Mouse (Mus musculus): ENCODE results near the gene Kcnn1. TPM values are rescaled to one million over a fixed set of nuclear protein-coding genes. Genes with fewer than 3 reads are reported as not detected.
A peak's percentile ranks its signal among the peaks of the same experiment; 100 is the strongest.

The Kcnn1 gene
- polyA plus RNA-seq, 1 experiment from 2014 or later: 4.3 TPM

GRCm38 (mm10) chr8:70820101-70820935 is 42.7 kb downstream of the Kcnn1 start:
- H3K9me3 ChIP-seq: peaks cover 12% of the 10 kb centered on the region
- no peak overlapping the region for H3K9ac ChIP-seq
- H3K27me3 ChIP-seq: peaks cover 48% of the 10 kb centered on the region
- ATAC-seq (ENCODE audit: low FRiP score, low read depth): peak; percentile 62; the same call in 1 of the 2 replicates
- H3K4me3 ChIP-seq: no peak overlapping the region
- H3K27ac ChIP-seq: no peak overlapping the region
- 4% methylated on average over 31 of the region's 31 CpGs for WGBS
- H3K36me3 ChIP-seq: no peaks in the 10 kb centered on the region
- H3K4me1 ChIP-seq: peaks cover 11% of the 10 kb centered on the region
- H3K4me2 ChIP-seq (replicated peaks): peak overlapping the region; percentile 32

- H3K9me3 ChIP-seq: peaks cover 12% of the 10 kb centered on the region
- peaks cover 68% of the 10 kb centered on the region for H3K27me3 ChIP-seq
- peak; percentile 13; the same call in 1 of the 2 replicates for ATAC-seq (ENCODE audit: low FRiP score, low read depth)
- 10% methylated on average over 29 of the region's 30 CpGs for WGBS
- peak overlapping the region; percentile 22 for H3K4me3 ChIP-seq
- no peak overlapping the region for H3K27ac ChIP-seq
- H3K36me3 ChIP-seq: no peaks in the 10 kb centered on the region
- H3K4me2 ChIP-seq (replicated peaks): peak overlapping the region; percentile 54
- peaks cover 11% of the 10 kb centered on the region for H3K4me1 ChIP-seq
- H3K9ac ChIP-seq: no peak overlapping the region
These were observed 46.4 kb downstream of the Kcnn1 start for GRCm38 (mm10) chr8:70816679-70817078.

- 55% methylated on average over 4 of the region's 4 CpGs for WGBS
- no peak for ATAC-seq (ENCODE audit: low FRiP score, low read depth)
- Histone ChIP-seq H3K36me3 (no peaks in the 10 kb centered on the region), H3K4me3 (no peak overlapping the region), H3K27me3 (peaks cover 44% of the 10 kb centered on the region), H3K9me3 (no peaks in the 10 kb centered on the region), H3K4me1 (peaks cover 7% of the 10 kb centered on the region; the same call in 1 of the 2 replicates), H3K27ac (no peak overlapping the region), H3K4me2 (replicated peaks) (no peak overlapping the region), H3K9ac (no peak overlapping the region)
These were observed 50.2 kb downstream of the Kcnn1 start for GRCm38 (mm10) chr8:70812885-70813284.

GRCm38 (mm10) chr8:70812055-70812454 is 51.0 kb downstream of the Kcnn1 start:
- Histone ChIP-seq H3K27ac (no peak overlapping the region), H3K9me3 (no peaks in the 10 kb centered on the region), H3K4me1 (peaks cover 6% of the 10 kb centered on the region; the same call in 1 of the 2 replicates), H3K27me3 (peaks cover 40% of the 10 kb centered on the region), H3K4me2 (replicated peaks) (no peak overlapping the region), H3K9ac (no peak overlapping the region), H3K36me3 (no peaks in the 10 kb centered on the region), H3K4me3 (no peak overlapping the region)
- ATAC-seq (ENCODE audit: low FRiP score, low read depth): no peak
- WGBS: 27% methylated on average over 4 of the region's 4 CpGs

- Histone ChIP-seq H3K36me3 (no peaks in the 10 kb centered on the region), H3K9ac (no peak overlapping the region), H3K4me1 (no peaks in the 10 kb centered on the region), H3K27me3 (peaks cover 37% of the 10 kb centered on the region), H3K4me2 (replicated peaks) (no peak overlapping the region), H3K4me3 (no peak overlapping the region), H3K9me3 (no peaks in the 10 kb centered on the region), H3K27ac (no peak overlapping the region)
- 70% methylated on average over 20 of the region's 20 CpGs for WGBS
- no peak for ATAC-seq (ENCODE audit: low FRiP score, low read depth)
These were observed 51.9 kb downstream of the Kcnn1 start for GRCm38 (mm10) chr8:70810962-70811680.

- no peaks in the 10 kb centered on the region for H3K36me3 ChIP-seq
- no peak overlapping the region for H3K4me2 ChIP-seq (replicated peaks)
- no peaks in the 10 kb centered on the region for H3K9me3 ChIP-seq
- no peak overlapping the region for H3K9ac ChIP-seq
- ATAC-seq (ENCODE audit: low FRiP score, low read depth): no peak
- H3K4me3 ChIP-seq: no peak overlapping the region
- WGBS: 71% methylated on average over 8 of the region's 8 CpGs
- H3K4me1 ChIP-seq: peaks cover 5% of the 10 kb centered on the region
- H3K27ac ChIP-seq: no peak overlapping the region
- peaks cover 36% of the 10 kb centered on the region for H3K27me3 ChIP-seq
These were observed 53.9 kb downstream of the Kcnn1 start for GRCm38 (mm10) chr8:70808955-70809701.

GRCm38 (mm10) chr8:70808239-70808638 is 54.8 kb downstream of the Kcnn1 start, which contains the start of gene Il12rb1:
TSS of gene Il12rb1 (plus strand) at chr8:70808449.
- peaks cover 37% of the 10 kb centered on the region for H3K27me3 ChIP-seq

GRCm38 (mm10) chr8:70807304-70807703 is 55.8 kb downstream of the Kcnn1 start:
- ATAC-seq (ENCODE audit: low FRiP score, low read depth): no peak
- WGBS: 60% methylated on average over 1 of the region's 1 CpGs
- no peak overlapping the region for H3K27ac ChIP-seq
- H3K4me2 ChIP-seq (replicated peaks): no peak overlapping the region
- peaks cover 12% of the 10 kb centered on the region for H3K4me1 ChIP-seq
- H3K36me3 ChIP-seq: no peaks in the 10 kb centered on the region
- no peaks in the 10 kb centered on the region for H3K9me3 ChIP-seq
- H3K27me3 ChIP-seq: peaks cover 41% of the 10 kb centered on the region
- no peak overlapping the region for H3K9ac ChIP-seq
- no peak overlapping the region for H3K4me3 ChIP-seq

More at GRCm38 (mm10) chr8:70808239-70808638, 54.8 kb downstream of the Kcnn1 start, which contains the start of gene Il12rb1:
- Histone ChIP-seq H3K27ac (no peak within 1 kb of the TSS), H3K36me3 (no peaks in the 10 kb centered on the region), H3K4me2 (replicated peaks) (no peak within 1 kb of the TSS), H3K9ac (no peak within 1 kb of the TSS), H3K4me3 (no peak within 1 kb of the TSS), H3K9me3 (no peaks in the 10 kb centered on the region), H3K4me1 (peaks cover 12% of the 10 kb centered on the region)
- no peak for ATAC-seq (ENCODE audit: low FRiP score, low read depth)
- WGBS: 64% methylated on average over 5 of the region's 5 CpGs

GRCm38 (mm10) chr8:70806541-70806940 is 56.5 kb downstream of the Kcnn1 start:
- H3K27ac ChIP-seq: no peak overlapping the region
- H3K36me3 ChIP-seq: no peaks in the 10 kb centered on the region
- H3K4me1 ChIP-seq: peaks cover 12% of the 10 kb centered on the region
- WGBS: 81% methylated on average over 4 of the region's 4 CpGs
- ATAC-seq (ENCODE audit: low FRiP score, low read depth): no peak
- no peak overlapping the region for H3K4me3 ChIP-seq
- H3K4me2 ChIP-seq (replicated peaks): no peak overlapping the region
- H3K9me3 ChIP-seq: no peaks in the 10 kb centered on the region
- no peak overlapping the region for H3K9ac ChIP-seq
- H3K27me3 ChIP-seq: peaks cover 48% of the 10 kb centered on the region

- no peak within 1 kb of the TSS for H3K27ac ChIP-seq
- peak within 1 kb of the TSS; percentile 54 for H3K9ac ChIP-seq
- under 1% methylated on average over 45 of the region's 45 CpGs for WGBS
- no peaks in the 10 kb centered on the region for H3K36me3 ChIP-seq
- peak; percentile 89 for ATAC-seq (ENCODE audit: low FRiP score, low read depth)
- H3K4me1 ChIP-seq: peaks cover 12% of the 10 kb centered on the region
- peak within 1 kb of the TSS; percentile 57 for H3K4me3 ChIP-seq
- no peaks in the 10 kb centered on the region for H3K9me3 ChIP-seq
- peak within 1 kb of the TSS; percentile 83 for H3K4me2 ChIP-seq (replicated peaks)
- H3K27me3 ChIP-seq: peaks cover 66% of the 10 kb centered on the region
These were observed 58.4 kb downstream of the Kcnn1 start, which contains the start of gene Mast3 for GRCm38 (mm10) chr8:70804481-70805206. TSS of gene Mast3 (minus strand) at chr8:70805054.

- Histone ChIP-seq H3K4me3 (peak overlapping the region; percentile 57), H3K4me2 (replicated peaks) (peak overlapping the region; percentile 83), H3K27me3 (peaks cover 73% of the 10 kb centered on the region), H3K27ac (no peak overlapping the region), H3K36me3 (no peaks in the 10 kb centered on the region), H3K9me3 (no peaks in the 10 kb centered on the region), H3K9ac (peak overlapping the region; percentile 54), H3K4me1 (peaks cover 12% of the 10 kb centered on the region)
- ATAC-seq (ENCODE audit: low FRiP score, low read depth): no peak
- 2% methylated on average over 47 of the region's 47 CpGs for WGBS
These were observed 59.1 kb downstream of the Kcnn1 start for GRCm38 (mm10) chr8:70803761-70804480.

Data from limb, embryonic 13.5 days (tissue).